Mouse (Mus musculus) forebrain, postnatal 0 days (tissue): ENCODE results near the gene Tspan5. TPM values are rescaled to one million over a fixed set of nuclear protein-coding genes. Genes with fewer than 3 reads are reported as not detected.

Experiments
- ATAC-seq: fragments of 200-750 bp; cut with Nextera tagmentation; 2 replicates; pipeline ENCODE4 v1.8.0; 2017; ENCODE audit warnings: mild to moderate bottlenecking, moderate library complexity
- DNase-seq: peaks from one replicate; pipeline ENCODE4 v3.0.0-alpha.2; 2015
- H3K27ac ChIP-seq: fragments of 300-500 bp; sonication (generic); 2 replicates; pipeline ENCODE4 v1.5.1; 2014; ENCODE audit warnings: low read depth, mild to moderate bottlenecking, antibody characterized with exemption, low read length, moderate library complexity, mixed read lengths
- H3K27me3 ChIP-seq: fragments of 300-500 bp; sonication (generic); 2 replicates; pipeline ENCODE4 v1.6.1; 2014; ENCODE audit warnings: mild to moderate bottlenecking, low read length, mixed read lengths; ENCODE audit not compliant: insufficient read depth
- H3K36me3 ChIP-seq: fragments of 300-500 bp; sonication (generic); 2 replicates; pipeline ENCODE4 v1.6.1; 2014; ENCODE audit warnings: mild to moderate bottlenecking, moderate library complexity; ENCODE audit not compliant: insufficient read depth
- H3K4me1 ChIP-seq: fragments of 300-500 bp; sonication (generic); 2 replicates; pipeline ENCODE4 v1.6.1; 2014; ENCODE audit warnings: antibody characterized with exemption; ENCODE audit not compliant: insufficient read depth
- H3K4me2 ChIP-seq: fragments of 300-500 bp; sonication (generic); 2 replicates; pipeline ENCODE4 v1.6.1; 2014; ENCODE audit warnings: low read depth, mild to moderate bottlenecking, moderate library complexity
- H3K4me3 ChIP-seq: fragments of 300-500 bp; sonication (generic); 2 replicates; pipeline ENCODE4 v1.5.1; 2014; ENCODE audit warnings: low read depth, low read length, mixed read lengths
- H3K9ac ChIP-seq: fragments of 300-500 bp; sonication (generic); 2 replicates; pipeline ENCODE4 v1.6.1; 2014; ENCODE audit warnings: mild to moderate bottlenecking
- H3K9me3 ChIP-seq: fragments of 300-500 bp; sonication (generic); 2 replicates; pipeline ENCODE4 v1.6.1; 2016; ENCODE audit warnings: low read length
- CTCF ChIP-seq: sonication (generic); IDR thresholded peaks from 2 replicates; pipeline ENCODE4 v1.5.1; 2016; ENCODE audit warnings: antibody characterized with exemption, control low read depth, low read depth
- WGBS: fragments of 180-500 bp; shearing (Covaris S2); extraction: QIAGEN DNeasy Blood & Tissue Kit; methylation state at CpG from one replicate; pipeline ENCODE4 v1.1.7; 2014; 5-methylcytosine and 5-hydroxymethylcytosine counted together
- polyA plus RNA-seq: library from polyadenylated mRNA; unstranded; fragments of >200 nt; fragmentation: Nextera tagmentation; extraction: Ambion mirVana; gene quantifications from 2 replicates; pipeline ENCODE4 v1.2.1, GENCODE M21; 2015
- total RNA-seq: library from RNA; depleted of rRNA; stranded (reverse); fragments of >200 nt; gene quantifications from 2 replicates; pipeline ENCODE4 v1.2.3, GENCODE M21; 2014

Tspan5 gene
- total and polyA plus RNA-seq, 2 experiments from 2014 or later: 96.8 to 149 TPM

- Histone ChIP-seq H3K4me1 (peaks cover 43% of the 10 kb centered on the region), H3K9ac (no peak overlapping the region), H3K27ac (no peak overlapping the region), H3K36me3 (no peaks in the 10 kb centered on the region), H3K9me3 (no peaks in the 10 kb centered on the region), H3K4me2 (no peak overlapping the region), H3K27me3 (no peaks in the 10 kb centered on the region), H3K4me3 (no peak overlapping the region)
- ATAC-seq (no peak), DNase-seq (no peak)
- no peak for TF ChIP-seq CTCF
- WGBS: 64% methylated on average over 3 of the region's 3 CpGs
These were observed 119.6 kb downstream of the Tspan5 start for GRCm38 (mm10) chr3:138861589-138861988.

GRCm38 (mm10) chr3:138864166-138864648, 122.2 kb downstream of the Tspan5 start:
- Histone ChIP-seq H3K9me3 (no peaks in the 10 kb centered on the region), H3K4me3 (no peak overlapping the region), H3K27ac (no peak overlapping the region), H3K4me2 (no peak overlapping the region), H3K9ac (no peak overlapping the region), H3K36me3 (0 out of 2 replicates have a peak, but pooled peaks cover under 1% of the 10 kb centered on the region), H3K4me1 (peaks cover 19% of the 10 kb centered on the region; the same call in 1 of the 2 replicates), H3K27me3 (no peaks in the 10 kb centered on the region)
- no peak for TF ChIP-seq CTCF
- ATAC-seq (no peak), DNase-seq (no peak)
- WGBS: 56% methylated on average over 12 of the region's 12 CpGs

DNA sequence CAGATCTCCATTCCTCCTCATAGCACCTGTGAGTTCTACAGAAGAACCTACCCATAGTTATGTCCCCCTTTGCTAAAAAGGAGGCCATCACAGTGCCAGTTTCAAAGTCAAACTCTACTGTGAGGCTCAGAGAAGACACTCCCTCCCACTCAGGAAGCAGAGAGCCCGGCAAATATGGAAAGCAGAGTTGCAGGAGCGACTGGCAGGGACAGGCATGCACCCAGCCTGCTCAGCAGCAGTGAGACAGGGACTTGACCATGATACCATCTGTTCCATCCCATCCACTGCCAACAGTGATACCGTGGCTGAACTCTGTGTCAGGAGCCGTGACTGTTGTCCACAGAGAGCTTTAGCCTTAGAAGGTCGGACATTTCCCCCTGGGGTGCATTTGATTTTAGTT, 123.3 kb downstream of the Tspan5 start:
- DNase-seq: no peak
- WGBS: 74% methylated on average over 5 of the region's 5 CpGs

GRCm38 (mm10) chr3:138867149-138867848, 125.3 kb downstream of the Tspan5 start:
- Histone ChIP-seq H3K4me1 (0 out of 2 replicates have a peak, but pooled peaks cover 4% of the 10 kb centered on the region), H3K9me3 (no peaks in the 10 kb centered on the region), H3K9ac (no peak overlapping the region), H3K4me3 (no peak overlapping the region), H3K27me3 (no peaks in the 10 kb centered on the region), H3K27ac (no peak overlapping the region), H3K4me2 (no peak overlapping the region), H3K36me3 (0 out of 2 replicates have a peak, but pooled peaks cover 5% of the 10 kb centered on the region)
- 68% methylated on average over 16 of the region's 16 CpGs for WGBS
- DNase-seq (no peak), ATAC-seq (peak; percentile 27; the same call in 1 of the 2 replicates)
- no peak for TF ChIP-seq CTCF

More for the DNA sequence above, 123.3 kb downstream of the Tspan5 start:
- Histone ChIP-seq H3K27ac (no peak overlapping the region), H3K4me2 (no peak overlapping the region), H3K9me3 (no peaks in the 10 kb centered on the region), H3K4me3 (no peak overlapping the region), H3K36me3 (0 out of 2 replicates have a peak, but pooled peaks cover 5% of the 10 kb centered on the region), H3K27me3 (no peaks in the 10 kb centered on the region), H3K9ac (no peak overlapping the region), H3K4me1 (0 out of 2 replicates have a peak, but pooled peaks cover 12% of the 10 kb centered on the region)
- ATAC-seq: no peak
- no peak for TF ChIP-seq CTCF

DNA sequence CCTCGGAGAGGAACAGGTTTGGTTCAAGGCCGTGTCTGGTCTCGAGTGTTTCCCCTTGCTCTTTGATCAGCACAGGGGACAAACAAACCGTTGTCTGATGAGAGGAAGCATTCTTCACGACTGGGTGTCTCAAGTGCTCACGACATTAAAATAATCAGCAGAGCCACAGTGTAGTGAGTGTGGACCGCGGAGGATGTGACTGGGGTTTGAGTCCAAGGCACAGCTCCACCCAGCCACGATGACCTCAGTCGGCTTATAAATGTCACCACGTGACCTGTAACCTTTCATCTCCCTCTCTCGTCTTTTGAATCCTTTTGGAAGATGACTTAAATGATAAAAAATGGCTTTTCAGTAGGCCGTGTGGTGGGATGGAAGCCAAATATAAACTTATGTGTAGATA, 126.4 kb downstream of the Tspan5 start:
- no peak overlapping the region for H3K9ac ChIP-seq
- 0 out of 2 replicates have a peak, but pooled peaks cover 5% of the 10 kb centered on the region for H3K36me3 ChIP-seq
- no peaks in the 10 kb centered on the region for H3K9me3 ChIP-seq
- ATAC-seq (no peak), DNase-seq (no peak)
- no peaks in the 10 kb centered on the region for H3K27me3 ChIP-seq
- H3K4me1 ChIP-seq: 0 out of 2 replicates have a peak, but pooled peaks cover 4% of the 10 kb centered on the region
- no peak for TF ChIP-seq CTCF
- H3K4me3 ChIP-seq: no peak overlapping the region
- H3K27ac ChIP-seq: no peak overlapping the region
- H3K4me2 ChIP-seq: no peak overlapping the region
- WGBS: 73% methylated on average over 13 of the region's 13 CpGs

DNA sequence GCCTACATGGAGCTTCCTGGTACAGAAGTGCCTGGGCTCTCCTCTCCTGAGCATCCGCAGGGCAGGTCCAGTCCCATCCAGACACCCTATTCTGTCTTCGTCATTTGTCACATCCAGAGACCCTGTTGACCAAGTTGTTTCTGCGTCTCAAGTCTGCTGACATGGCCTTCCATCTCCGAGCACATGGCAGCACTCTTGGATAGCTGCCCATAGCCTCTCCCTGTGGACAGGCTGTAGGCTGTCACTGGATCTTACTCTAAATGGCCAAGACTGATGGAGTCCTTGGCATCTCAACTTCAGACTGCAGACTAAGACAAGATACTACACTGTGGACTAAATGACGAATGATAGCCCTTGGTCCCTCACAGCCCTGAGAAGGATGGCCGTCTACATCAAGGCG, 133.3 kb downstream of the Tspan5 start:
- H3K9ac ChIP-seq: no peak overlapping the region
- H3K4me2 ChIP-seq: no peak overlapping the region
- H3K4me3 ChIP-seq: no peak overlapping the region
- H3K27me3 ChIP-seq: no peaks in the 10 kb centered on the region
- no peak overlapping the region for H3K27ac ChIP-seq
- no peak for TF ChIP-seq CTCF
- peaks cover 15% of the 10 kb centered on the region; the same call in 1 of the 2 replicates for H3K36me3 ChIP-seq
- DNase-seq (no peak), ATAC-seq (no peak)
- H3K9me3 ChIP-seq: no peaks in the 10 kb centered on the region
- no peaks in the 10 kb centered on the region for H3K4me1 ChIP-seq
- WGBS: 93% methylated on average over 7 of the region's 7 CpGs

DNA sequence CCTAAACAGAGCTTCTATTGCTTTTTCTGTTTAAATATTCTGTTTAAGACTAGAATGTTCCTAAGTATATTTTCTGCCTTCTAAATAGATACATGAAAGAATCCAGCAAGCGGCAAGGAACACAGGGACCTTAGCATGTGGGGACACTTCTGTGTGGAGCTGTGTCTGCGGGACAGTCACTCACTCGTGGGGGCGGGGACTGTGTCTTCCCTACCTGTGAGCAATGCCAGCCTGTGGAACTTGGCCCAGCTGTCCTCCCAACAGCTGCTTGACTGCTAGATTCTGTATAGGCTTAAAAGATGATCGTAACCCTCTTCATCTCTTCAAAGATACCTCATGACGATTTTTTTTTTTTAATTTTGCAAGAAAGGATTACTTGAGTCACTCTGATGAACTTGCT, 133.9 kb downstream of the Tspan5 start:
- 97% methylated on average over 6 of the region's 6 CpGs for WGBS
- no peaks in the 10 kb centered on the region for H3K4me1 ChIP-seq
- no peak overlapping the region for H3K9ac ChIP-seq
- H3K27ac ChIP-seq: no peak overlapping the region
- H3K4me2 ChIP-seq: no peak overlapping the region
- no peak overlapping the region for H3K4me3 ChIP-seq
- no peak for DNase-seq
- H3K9me3 ChIP-seq: no peaks in the 10 kb centered on the region
- TF ChIP-seq CTCF: no peak
- ATAC-seq: no peak
- peaks cover 15% of the 10 kb centered on the region; the same call in 1 of the 2 replicates for H3K36me3 ChIP-seq
- no peaks in the 10 kb centered on the region for H3K27me3 ChIP-seq
